Mouse (Mus musculus): ENCODE measurements around the gene Pcbp4. TPM values are rescaled to one million over a fixed set of nuclear protein-coding genes. Genes with fewer than 3 reads are reported as not detected.
A peak's percentile ranks its signal among the peaks of the same experiment; 100 is the strongest.

The Pcbp4 gene
- 10 to 100 TPM; 72.8 to 73.4 TPM for total RNA-seq (2021)

- DNase-seq: peak; percentile 71 to 74
- intact Hi-C loops (cut with DNase I): no loop called here
Observed at GRCm38 (mm10) chr9:106453271-106454070, at the start of gene Pcbp4. Gene Pcbp4 (plus strand): TSS chr9:106453291.

DNA sequence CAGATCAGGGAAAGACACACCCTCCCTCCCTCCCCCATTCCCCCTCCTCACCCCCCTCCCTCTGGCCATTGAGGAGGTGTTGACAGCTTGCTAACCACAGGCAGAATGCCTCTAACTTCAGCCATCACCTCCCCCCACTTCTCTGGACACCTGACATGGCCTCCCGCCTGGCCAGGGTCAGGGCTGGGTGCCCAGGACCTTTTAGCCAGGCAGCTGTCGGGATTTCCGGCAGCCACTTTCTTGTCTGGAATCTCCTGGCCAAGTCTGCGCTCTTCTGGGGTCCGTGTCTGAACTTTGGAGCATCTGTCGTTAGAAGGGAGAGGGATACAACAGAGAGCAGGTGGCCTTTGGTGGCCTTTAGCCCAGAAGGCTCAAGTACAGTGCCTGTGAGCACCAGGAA lies 47.8 kb upstream of the Pcbp4 start:
- DNase-seq: peak; percentile 57 to 72
- intact Hi-C loops (cut with DNase I): loop anchor here (2.0 kb wide), 1 partner anchor 18 kb away; no protein-coding TSS in a partner anchor

- intact Hi-C loops (cut with DNase I): loop anchor here (1.0 kb wide), 1 partner anchor 37 kb away; no protein-coding TSS in a partner anchor
- peak; percentile 59 to 74 for DNase-seq
Observed at GRCm38 (mm10) chr9:106406443-106407078, 46.5 kb upstream of the Pcbp4 start.

DNA sequence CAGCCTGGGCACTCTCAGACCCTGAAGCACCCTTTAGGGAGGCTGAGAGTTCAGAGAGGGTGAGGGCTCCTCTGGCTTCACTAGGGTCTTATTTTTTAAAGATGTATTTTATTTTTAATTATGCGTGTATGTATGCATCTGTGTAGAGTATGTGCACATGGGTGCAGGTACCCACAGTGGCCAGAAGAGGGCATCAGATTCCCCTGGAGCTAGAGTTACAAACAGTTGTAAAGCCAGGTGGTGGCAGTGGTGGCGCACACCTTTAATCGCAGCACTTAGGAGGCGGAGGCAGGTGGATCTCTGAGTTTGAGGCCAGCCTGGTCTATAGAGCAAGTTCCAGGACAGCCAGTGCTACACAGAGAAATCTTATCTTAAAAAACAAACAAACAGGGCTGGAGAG lies 44.0 kb upstream of the Pcbp4 start:
- intact Hi-C loops (cut with DNase I): no loop called here
- DNase-seq: no peak

DNA sequence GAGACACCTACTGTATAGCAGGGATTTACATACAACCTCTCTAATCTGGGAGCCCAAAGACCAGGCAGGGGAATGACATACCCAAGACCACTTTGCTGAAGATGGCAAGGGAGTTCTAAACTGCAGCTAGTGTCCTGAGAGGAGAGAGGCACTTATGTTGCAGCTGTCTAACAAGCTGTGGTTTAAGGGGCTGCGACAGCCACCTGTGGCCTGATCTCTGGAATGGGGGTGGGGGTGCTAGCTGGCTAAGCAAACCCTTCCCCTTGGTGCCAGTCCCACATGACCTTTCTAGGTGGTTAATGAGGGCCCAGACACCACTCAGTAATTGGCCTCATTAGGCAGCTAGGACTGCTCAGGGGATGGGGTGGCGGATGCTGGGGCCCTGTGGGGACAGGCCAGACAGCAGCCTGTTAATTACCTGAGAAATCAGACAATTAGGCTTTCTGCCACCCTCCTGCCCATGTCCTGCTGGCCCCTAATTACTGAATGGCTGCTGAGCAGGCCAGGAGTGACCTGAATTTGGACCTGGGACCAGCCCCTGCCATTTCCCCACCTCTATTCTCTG lies 42.9 kb upstream of the Pcbp4 start:
- DNase-seq: no peak
- intact Hi-C loops (cut with DNase I): no loop called here

DNA sequence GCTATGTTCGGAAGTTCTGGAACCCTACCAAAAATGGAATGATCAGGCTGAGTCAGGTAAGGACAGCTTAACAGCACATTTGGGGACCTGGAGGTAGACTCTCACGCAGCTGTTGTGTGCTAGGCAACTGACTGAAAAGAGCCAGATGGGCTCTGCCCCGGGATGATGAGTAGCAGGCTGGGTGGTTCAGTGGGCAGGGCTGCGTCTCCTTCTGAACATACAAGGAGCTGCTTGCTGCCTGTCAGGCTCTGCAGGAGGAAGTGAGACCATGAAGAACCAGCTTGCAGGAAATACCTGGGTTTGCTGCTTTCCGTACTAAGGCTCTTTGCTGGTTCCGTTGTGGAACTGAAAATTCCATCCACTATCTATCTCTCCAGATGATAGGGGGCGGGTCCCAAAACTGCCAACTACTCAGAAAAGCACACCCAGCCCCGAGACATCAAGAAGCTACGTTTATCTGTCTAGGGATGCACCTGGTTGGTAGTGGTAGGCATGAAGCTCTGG lies 41.9 kb upstream of the Pcbp4 start:
- intact Hi-C loops (cut with DNase I): no loop called here
- DNase-seq: no peak

- intact Hi-C loops (cut with DNase I): no loop called here
- no peak for DNase-seq
Observed at GRCm38 (mm10) chr9:106411729-106412128, 41.4 kb upstream of the Pcbp4 start.

GRCm38 (mm10) chr9:106412210-106412609 lies 40.9 kb upstream of the Pcbp4 start:
- DNase-seq: no peak
- intact Hi-C loops (cut with DNase I): no loop called here

DNA sequence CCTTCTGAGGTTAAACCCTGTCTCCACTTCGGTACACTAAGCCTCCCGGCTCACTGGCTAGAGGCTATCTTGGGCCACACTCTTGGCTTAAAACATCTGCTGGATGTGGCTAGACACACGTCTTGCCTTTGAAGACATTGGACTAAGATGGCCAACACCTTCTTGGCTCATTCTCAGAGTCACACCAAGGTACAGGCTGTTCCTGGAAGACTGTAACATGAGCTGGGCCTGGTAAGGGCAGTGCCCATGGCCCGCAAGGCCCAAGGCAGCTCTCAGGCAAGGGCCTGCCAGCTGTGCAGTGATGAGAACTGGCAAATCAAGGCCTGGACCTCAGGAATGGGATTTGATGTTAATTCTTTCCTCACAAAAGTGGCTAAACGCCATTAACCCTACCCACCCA lies 39.5 kb upstream of the Pcbp4 start:
- no peak for DNase-seq
- intact Hi-C loops (cut with DNase I): no loop called here

GRCm38 (mm10) chr9:106416826-106417225 lies 36.3 kb upstream of the Pcbp4 start:
- intact Hi-C loops (cut with DNase I): loop anchor here (2.0 kb wide), 1 partner anchor 30 kb away; no protein-coding TSS in a partner anchor
- DNase-seq: no peak

DNA sequence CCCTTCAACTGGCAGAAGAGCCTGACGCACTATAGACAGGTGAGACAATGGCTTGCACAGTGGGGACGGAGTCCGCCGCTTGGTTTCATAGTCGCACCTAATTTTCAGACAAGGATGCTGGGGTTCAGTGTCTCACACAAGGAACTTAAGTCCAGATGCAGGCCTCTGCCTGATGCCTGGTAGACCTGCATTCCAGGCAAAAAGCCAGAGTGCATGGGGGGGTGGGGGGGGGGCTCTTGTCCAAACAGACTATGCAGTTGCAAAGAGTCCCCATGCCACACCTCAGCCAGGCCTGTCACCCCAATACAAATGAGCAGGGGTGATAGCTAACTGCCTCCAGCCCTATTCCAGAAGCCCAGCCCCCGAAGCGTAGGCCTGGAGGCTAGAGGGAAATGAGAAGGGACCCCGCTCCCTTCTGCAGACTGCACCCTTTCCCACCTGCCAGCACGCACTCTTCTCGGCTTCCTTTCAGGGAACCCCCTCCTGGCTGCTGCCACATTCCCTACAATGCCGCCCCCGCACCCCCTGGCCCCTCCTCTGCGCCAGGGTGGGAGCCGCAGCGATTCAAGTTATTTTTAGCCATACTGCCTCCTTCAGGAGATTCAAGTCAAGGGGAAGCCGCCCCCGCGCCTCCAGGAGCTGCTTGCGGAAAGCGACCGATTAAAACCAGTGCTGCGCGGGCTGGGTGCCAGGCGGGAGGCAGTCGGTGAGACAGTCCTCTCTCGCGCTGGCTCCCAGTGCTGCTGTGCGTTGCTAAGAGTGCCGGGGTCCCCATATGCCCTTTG lies 35.1 kb upstream of the Pcbp4 start:
- intact Hi-C loops (cut with DNase I): loop anchor here (1.0 to 2.0 kb wide), 2 partner anchors 31 to 49 kb away; no protein-coding TSS in a partner anchor
- peak; percentile 78 to 83 for DNase-seq

GRCm38 (mm10) chr9:106420608-106421007 lies 32.5 kb upstream of the Pcbp4 start:
- no peak for DNase-seq
- intact Hi-C loops (cut with DNase I): loop anchor here (1.0 to 5.0 kb wide), 4 partner anchors 70 to 263 kb away; partner anchors contain the start of gene Glyctk

- intact Hi-C loops (cut with DNase I): loop anchor here (1.0 to 5.0 kb wide), 4 partner anchors 71 to 264 kb away; partner anchors contain the start of gene Glyctk
- DNase-seq: no peak
Observed at GRCm38 (mm10) chr9:106421033-106421864, 31.8 kb upstream of the Pcbp4 start.

- intact Hi-C loops (cut with DNase I): loop anchor here (1.0 to 5.0 kb wide), 4 partner anchors 72 to 265 kb away; partner anchors contain the start of gene Glyctk
- peak; percentile 85 to 88 for DNase-seq
Observed at GRCm38 (mm10) chr9:106421865-106422160, 31.3 kb upstream of the Pcbp4 start.

DNA sequence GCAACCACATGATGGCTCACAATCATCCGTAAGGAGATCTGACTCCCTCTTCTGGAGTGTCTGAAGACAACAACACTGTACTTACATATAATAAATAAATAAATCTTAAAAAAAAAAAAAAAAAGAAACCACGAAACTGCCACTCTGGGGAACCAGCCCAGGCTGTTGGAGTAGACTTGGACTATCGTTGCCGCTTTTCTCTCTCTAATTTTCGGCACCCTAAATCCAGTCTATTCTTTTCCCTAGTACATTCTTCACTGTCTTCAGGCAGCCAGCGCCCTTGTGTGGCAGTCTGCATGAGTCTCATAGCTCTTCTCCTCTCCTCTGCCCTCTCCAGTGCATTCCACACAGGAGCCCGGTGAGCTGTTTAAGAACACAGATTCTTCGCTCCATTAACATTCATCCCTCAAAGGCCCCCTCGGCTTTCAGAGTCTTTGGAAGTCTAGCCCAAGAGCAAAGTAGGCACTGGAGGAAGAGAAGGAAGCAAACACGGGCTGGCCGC lies 24.3 kb upstream of the Pcbp4 start:
- no peak for DNase-seq
- intact Hi-C loops (cut with DNase I): loop anchor here (2.0 kb wide), 1 partner anchor 46 kb away; the partner anchor contains the start of gene Rrp9

DNA sequence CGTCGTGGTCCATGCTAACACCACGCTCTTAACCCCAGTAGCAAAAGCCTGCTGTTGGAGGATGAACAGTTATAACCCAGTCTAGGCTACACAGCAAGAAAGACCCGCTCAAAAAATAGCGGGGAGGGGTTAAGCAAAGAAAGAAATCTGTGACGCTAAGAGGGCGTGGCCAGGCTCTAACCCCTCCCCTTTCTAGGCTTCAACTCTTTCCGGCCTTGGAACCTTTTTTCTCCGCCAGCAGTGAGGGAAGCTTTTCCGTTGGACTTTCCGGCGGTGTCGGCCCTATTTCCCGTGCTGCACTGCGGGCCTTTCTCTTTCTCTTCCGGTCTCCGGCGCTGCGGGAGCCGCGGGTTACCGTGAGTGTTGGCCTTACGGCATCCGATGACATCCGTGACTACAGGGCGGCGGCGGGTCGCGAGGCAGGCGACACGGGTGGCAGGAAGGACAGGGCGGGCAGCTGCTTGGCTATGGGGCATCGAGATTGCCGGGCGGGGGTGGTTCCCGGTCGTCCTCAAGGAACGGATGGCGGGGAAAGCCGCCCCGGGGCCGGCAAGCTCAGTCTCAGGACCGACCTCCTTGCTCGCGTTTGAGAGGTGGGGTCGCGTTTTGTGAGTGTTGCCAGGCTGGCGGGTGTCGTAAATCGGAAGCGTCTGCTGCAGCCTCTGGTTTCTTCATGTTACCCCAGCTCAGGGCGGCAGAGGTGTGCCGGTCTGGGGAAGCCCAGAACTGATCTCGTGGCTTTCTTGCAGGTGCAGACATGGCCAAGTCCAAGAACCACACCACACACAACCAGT lies 23.7 kb upstream of the Pcbp4 start, which contains the start of gene Rpl29:
Gene Rpl29, plus strand, starts transcription at position 234 of the 794 bp plus-strand sequence.
- intact Hi-C loops (cut with DNase I): loop anchor here (2.0 kb wide), 1 partner anchor 45 kb away; the partner anchor contains the start of gene Rrp9

DNA sequence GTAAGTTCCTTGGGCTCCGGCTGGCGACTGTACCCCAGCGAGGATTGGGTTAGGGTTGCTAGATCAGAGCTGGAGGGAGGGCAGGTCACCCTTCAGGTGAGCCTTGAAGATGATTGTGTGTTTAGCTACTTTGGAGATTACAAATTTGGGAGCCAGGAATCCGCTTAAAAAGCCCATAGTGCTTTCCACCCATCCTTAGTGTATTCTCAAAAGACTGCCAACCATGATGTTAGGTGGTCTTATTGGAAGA lies 23.2 kb upstream of the Pcbp4 start:
- no peak for DNase-seq
- intact Hi-C loops (cut with DNase I): no loop called here

More for the DNA sequence above, 23.7 kb upstream of the Pcbp4 start, which contains the start of gene Rpl29:
- DNase-seq: peak; percentile 95 to 96

- no peak for DNase-seq
- intact Hi-C loops (cut with DNase I): no loop called here
Observed at GRCm38 (mm10) chr9:106433389-106433788, 19.7 kb upstream of the Pcbp4 start.

Data from heart, postnatal 36 days (tissue).